Mouse (Mus musculus) testis, adult 2 months (tissue): Measurements from ENCODE around the gene Zfyve28.

Source experiments
- CTCF ChIP-seq: fragments of 200-500 bp; IDR thresholded peaks from 2 replicates; pipeline ENCODE4 v1.5.1; 2012; ENCODE audit warnings: low read depth, mild to moderate bottlenecking, inconsistent platforms, low read length, moderate library complexity; ENCODE audit not compliant: control insufficient read depth, insufficient read depth, insufficient replicate concordance
- POLR2A ChIP-seq: fragments of 200-500 bp; IDR thresholded peaks from 2 replicates; pipeline ENCODE4 v1.6.1; 2012; ENCODE audit warnings: low read depth, mild to moderate bottlenecking, inconsistent platforms, low read length, moderate library complexity; ENCODE audit not compliant: control insufficient read depth

DNA sequence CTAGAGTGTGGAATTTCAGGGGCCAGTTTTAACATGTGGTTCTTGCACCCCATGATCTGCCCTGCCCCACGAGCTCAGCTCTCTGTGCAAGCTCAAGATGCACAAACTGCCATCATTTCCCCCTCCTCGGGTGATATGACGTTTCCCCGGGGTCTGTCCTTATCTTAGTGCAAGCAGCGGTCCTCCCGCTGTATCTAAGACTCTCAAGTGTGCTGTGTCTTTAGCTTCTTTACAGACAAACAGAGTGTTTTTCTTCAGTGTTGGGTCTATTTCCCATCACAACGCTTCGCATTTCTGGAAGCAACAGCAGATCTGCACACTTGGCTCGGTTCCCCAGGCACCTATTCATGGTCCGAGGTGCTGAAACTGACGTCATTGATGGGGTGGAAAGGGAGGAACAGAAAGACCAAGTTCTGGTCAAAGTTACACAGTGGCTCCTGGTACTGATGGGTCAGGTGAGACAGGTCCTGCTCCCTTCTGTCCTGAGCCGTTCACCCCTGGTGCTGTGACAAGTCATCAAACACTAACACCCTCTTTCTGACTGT, 18.3 kb downstream of the Zfyve28 start:
- TF ChIP-seq CTCF (no peak), POLR2A (no peak)
